In genomic region chr15:6840199-6840598, GRCm38 (mm10) we compare ENCODE assay signal across 8 mouse cellular contexts. TPM values are rescaled to one million over a fixed set of nuclear protein-coding genes. Genes with fewer than 3 reads are reported as not detected.
DNase-seq lines count a peak whose midpoint lies in the region; ATAC-seq lines count a peak whose summit lies in the region.

No protein-coding gene starts in this region.

- DNase-seq in adrenal gland, adult 2 months: peak; percentile 12
- DNase-seq in adrenal gland, postnatal 25 days: no peak
- DNase-seq in layer of hippocampus, adult 11-12 months (ENCODE audit: low spot score): peak; percentile 22
- no peak for DNase-seq in layer of hippocampus, postnatal 36 days
- DNase-seq in lung, postnatal 36 days: peak; percentile 55
- no peak for DNase-seq in right cerebral cortex, postnatal 36 days (ENCODE audit: low spot score in 2 of 2)
- no peak for DNase-seq in urinary bladder, postnatal 14 days (ENCODE audit: low spot score)

- ATAC-seq in common myeloid progenitor, adult 5-6 weeks (replicated peaks; ENCODE audit: low read depth, poor library complexity, severe bottlenecking): peak; percentile 72; the same call in 1 of the 2 replicates

RNA-seq across cellular contexts. Expression of gene Osmr, which starts 34.6 kb away (rescaled TPM):
- total RNA-seq in adrenal gland, adult 2 months (2021): 1 to 10 TPM; 5.9 to 9.4 TPM
- polyA plus RNA-seq in adrenal gland, adult 2 months (2012; rRNA removed): 1.2 and 1.5 TPM in 2 replicates
- total RNA-seq in adrenal gland, postnatal 25 days (2021): 5.6 and 5.8 TPM in 2 replicates
- 1 to 10 TPM; 2.9 to 6.8 TPM for total RNA-seq in layer of hippocampus, postnatal 36 days (2021)
- not detected in 2 replicates for total RNA-seq in common myeloid progenitor, adult 5-6 weeks (2017)

Comparison
In these comparisons a context has a peak if more than half of its experiments do, and no peak if none do; other contexts are left out.
1. DNase-seq: peak in adrenal gland, adult 2 months (single experiment), layer of hippocampus, adult 11-12 months (single experiment) and lung, postnatal 36 days (single experiment); none in adrenal gland, postnatal 25 days (single experiment), layer of hippocampus, postnatal 36 days (0 of 2), right cerebral cortex, postnatal 36 days (0 of 2) and urinary bladder, postnatal 14 days (single experiment).